Mouse (Mus musculus): ENCODE measurements at regions not wholly inside any gene's neighbourhood (a gene's known extent, or its start where the extent isn't known, plus 50 kb on each side); places are given as distances from the start of the nearest gene placed in this dataset.

DNA sequence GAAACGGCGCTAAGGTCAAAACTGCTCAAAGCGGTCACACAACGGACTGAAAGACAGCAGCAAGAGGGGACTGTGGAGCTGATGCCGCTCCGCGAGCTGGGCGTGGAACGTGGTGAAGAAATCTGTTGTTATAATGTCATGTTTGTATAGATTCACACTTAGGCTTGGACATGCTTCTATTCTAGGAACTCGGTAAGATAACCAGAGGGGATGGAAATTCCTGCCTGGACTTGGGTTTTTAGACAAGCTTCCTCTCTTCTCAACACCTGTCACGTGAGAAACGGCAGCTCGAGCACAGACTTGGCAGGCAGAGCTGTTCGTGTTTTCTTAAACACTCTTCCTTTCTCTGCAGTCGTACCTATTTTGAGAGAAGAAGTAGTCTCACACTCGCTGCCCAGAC, 307.5 kb downstream of the Ndfip2 start:
- H3K4me3 ChIP-seq (replicated peaks), result no peak overlapping the region
- no peaks in the 10 kb centered on the region for H3K4me1 ChIP-seq
- H3K4me2 ChIP-seq (replicated peaks), result 0 out of 2 replicates have a peak overlapping the region, but pooled peaks have one; percentile 21
- H3K36me3 ChIP-seq, result no peaks in the 10 kb centered on the region
- H3K9me3 ChIP-seq (replicated peaks), result no peaks in the 10 kb centered on the region
- WGBS, result 73% methylated on average over 16 of the region's 16 CpGs
- no peaks in the 10 kb centered on the region for H3K27me3 ChIP-seq
- no peak overlapping the region for H3K9ac ChIP-seq
- no peak for ATAC-seq (ENCODE audit: insufficient number of reproducible peaks, low FRiP score, low TSS enrichment, low read depth)
- 0 out of 2 replicates have a peak overlapping the region, but pooled peaks have one; percentile 55 for H3K27ac ChIP-seq (replicated peaks)

DNA sequence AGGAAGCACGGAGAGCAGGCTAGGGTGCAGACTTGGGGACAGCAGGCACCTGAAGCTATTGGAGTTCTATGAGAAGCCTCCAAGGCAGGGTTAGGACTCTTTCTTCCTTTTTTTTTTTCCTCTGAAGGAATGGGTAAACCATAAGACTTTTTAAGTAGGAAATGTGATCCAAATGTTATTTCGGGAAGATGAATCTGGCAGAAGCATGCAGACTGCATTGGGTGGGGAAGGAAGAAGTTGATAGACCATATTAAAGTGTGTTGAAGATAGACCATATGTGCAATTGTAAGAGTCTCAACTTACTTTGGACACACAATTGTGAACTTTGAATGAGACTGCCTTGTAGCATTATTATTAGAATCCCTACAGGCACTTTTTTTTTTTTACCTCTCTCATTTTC, 304.5 kb downstream of the Ndfip2 start:
- Histone ChIP-seq H3K9me3 (replicated peaks) (no peaks in the 10 kb centered on the region), H3K9ac (no peak overlapping the region), H3K27ac (replicated peaks) (no peak overlapping the region), H3K4me2 (replicated peaks) (no peak overlapping the region), H3K36me3 (no peaks in the 10 kb centered on the region), H3K27me3 (no peaks in the 10 kb centered on the region), H3K4me1 (no peaks in the 10 kb centered on the region), H3K4me3 (replicated peaks) (no peak overlapping the region)
- WGBS, result 59% methylated on average over 2 of the region's 2 CpGs
- ATAC-seq (ENCODE audit: insufficient number of reproducible peaks, low FRiP score, low TSS enrichment, low read depth), result no peak

DNA sequence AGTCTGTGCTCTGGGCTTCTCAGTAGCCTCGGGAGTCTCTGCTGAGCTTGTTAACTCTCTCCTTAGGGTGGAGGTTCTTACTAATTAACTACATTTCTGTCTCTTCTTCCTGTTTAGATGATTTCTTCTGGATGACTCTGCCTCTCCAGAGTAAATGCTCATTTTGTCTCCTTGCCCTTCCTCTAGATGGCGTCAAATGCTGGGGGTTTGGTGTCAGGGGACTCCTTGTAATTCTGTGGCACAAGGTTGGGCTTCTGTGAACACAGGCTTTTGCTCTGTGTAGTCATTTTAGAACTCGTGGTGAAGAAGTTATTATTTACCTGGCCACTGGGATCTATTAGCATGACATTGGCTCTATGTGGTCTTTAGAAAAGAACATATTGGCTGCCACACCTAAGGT, 298.4 kb downstream of the Ndfip2 start:
- Histone ChIP-seq H3K36me3 (no peaks in the 10 kb centered on the region), H3K9ac (no peak overlapping the region), H3K27ac (replicated peaks) (no peak overlapping the region), H3K4me1 (no peaks in the 10 kb centered on the region), H3K27me3 (no peaks in the 10 kb centered on the region), H3K4me2 (replicated peaks) (no peak overlapping the region), H3K4me3 (replicated peaks) (no peak overlapping the region), H3K9me3 (replicated peaks) (no peaks in the 10 kb centered on the region)
- WGBS, result 73% methylated on average over 3 of the region's 3 CpGs
- ATAC-seq (ENCODE audit: insufficient number of reproducible peaks, low FRiP score, low TSS enrichment, low read depth), result no peak

DNA sequence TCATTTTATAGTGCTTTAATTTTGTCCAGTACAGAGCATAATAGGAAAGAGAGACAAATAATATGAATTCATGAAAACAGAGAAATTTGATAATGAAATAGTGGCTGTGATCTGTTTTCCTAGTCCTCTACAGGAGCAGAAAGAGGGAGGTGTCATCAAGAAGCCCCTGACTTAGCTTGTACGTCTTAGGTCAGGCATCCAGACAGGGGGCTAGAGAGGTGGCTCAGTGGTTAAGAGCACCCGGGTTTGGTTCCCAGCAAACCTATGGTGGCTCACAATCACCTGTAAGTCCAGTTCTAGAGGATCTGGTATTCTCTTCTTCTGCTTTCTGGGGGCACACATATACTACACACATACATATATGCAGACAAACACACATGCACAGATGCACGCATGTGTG, 285.7 kb downstream of the Ndfip2 start:
- no peaks in the 10 kb centered on the region for H3K36me3 ChIP-seq
- peaks cover 10% of the 10 kb centered on the region for H3K4me1 ChIP-seq
- ATAC-seq (ENCODE audit: insufficient number of reproducible peaks, low FRiP score, low TSS enrichment, low read depth), result no peak
- H3K27me3 ChIP-seq, result no peaks in the 10 kb centered on the region
- H3K9me3 ChIP-seq (replicated peaks), result no peaks in the 10 kb centered on the region
- no peak overlapping the region for H3K27ac ChIP-seq (replicated peaks)
- no peak overlapping the region for H3K4me3 ChIP-seq (replicated peaks)
- 84% methylated on average over 3 of the region's 3 CpGs for WGBS
- no peak overlapping the region for H3K9ac ChIP-seq
- no peak overlapping the region for H3K4me2 ChIP-seq (replicated peaks)

DNA sequence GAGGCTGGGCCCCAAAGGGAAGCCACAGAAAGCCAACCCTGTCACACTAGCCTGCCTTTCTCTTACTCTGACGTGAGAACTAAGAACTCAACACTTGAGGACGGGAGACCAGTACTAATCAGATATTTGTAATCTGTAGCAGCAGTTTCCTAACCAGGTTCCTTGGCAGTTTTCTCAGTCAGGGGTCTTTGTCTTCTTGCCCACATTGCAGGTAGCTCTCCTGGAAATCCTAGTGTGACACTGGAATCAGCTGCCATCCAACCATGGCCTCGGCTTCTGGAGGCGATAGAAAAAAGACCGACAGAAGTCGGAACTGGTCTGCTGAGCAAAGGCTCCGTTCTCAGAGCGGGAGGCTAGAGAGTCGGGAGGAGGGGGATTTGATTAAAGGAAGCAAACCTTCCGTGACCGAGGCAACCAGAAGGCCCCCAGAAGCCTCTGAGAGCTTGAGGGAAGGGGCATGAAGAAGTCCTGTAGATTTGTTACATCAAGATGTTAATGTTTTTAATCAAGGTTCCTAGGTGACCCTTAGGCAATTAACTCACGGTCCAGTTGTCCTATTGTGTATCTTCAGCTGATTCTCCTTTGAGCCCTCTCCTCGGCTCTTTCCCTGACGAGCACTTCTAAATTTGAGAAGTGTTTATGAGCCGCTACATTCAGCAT, 284.2 kb downstream of the Ndfip2 start:
- peaks cover 10% of the 10 kb centered on the region for H3K4me1 ChIP-seq
- H3K9ac ChIP-seq, result no peak overlapping the region
- H3K36me3 ChIP-seq, result no peaks in the 10 kb centered on the region
- no peak for ATAC-seq (ENCODE audit: insufficient number of reproducible peaks, low FRiP score, low TSS enrichment, low read depth)
- 18% methylated on average over 15 of the region's 15 CpGs for WGBS
- H3K4me2 ChIP-seq (replicated peaks), result peak overlapping the region; percentile 42
- no peak overlapping the region for H3K27ac ChIP-seq (replicated peaks)
- peak overlapping the region; percentile 3 for H3K4me3 ChIP-seq (replicated peaks)
- no peaks in the 10 kb centered on the region for H3K27me3 ChIP-seq
- H3K9me3 ChIP-seq (replicated peaks), result no peaks in the 10 kb centered on the region

DNA sequence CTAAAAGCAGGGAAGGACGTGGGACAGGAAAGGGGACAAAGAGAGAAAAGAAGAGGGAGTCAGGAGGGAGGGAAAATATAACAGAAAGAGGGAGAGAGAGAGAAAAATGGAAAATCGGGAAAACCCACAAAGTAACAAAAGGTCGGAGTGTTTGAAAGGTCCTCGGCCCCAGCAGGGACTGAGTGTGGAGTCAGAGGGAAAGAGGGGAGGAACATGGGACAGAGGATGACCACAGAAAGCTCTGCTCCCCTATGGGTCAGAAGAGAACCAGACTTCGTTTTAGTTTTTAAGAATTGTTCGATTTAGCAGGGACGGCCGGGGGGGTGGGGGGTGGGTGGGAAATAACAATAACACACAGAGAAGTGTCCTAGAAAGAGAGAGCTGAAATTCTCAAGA, 283.7 kb downstream of the Ndfip2 start:
- H3K36me3 ChIP-seq, result no peaks in the 10 kb centered on the region
- H3K4me3 ChIP-seq (replicated peaks), result no peak overlapping the region
- H3K9ac ChIP-seq, result no peak overlapping the region
- H3K27ac ChIP-seq (replicated peaks), result no peak overlapping the region
- H3K4me1 ChIP-seq, result peaks cover 10% of the 10 kb centered on the region
- 46% methylated on average over 8 of the region's 8 CpGs for WGBS
- H3K9me3 ChIP-seq (replicated peaks), result no peaks in the 10 kb centered on the region
- H3K27me3 ChIP-seq, result no peaks in the 10 kb centered on the region
- peak overlapping the region; percentile 42; the same call in 1 of the 2 replicates for H3K4me2 ChIP-seq (replicated peaks)
- no peak for ATAC-seq (ENCODE audit: insufficient number of reproducible peaks, low FRiP score, low TSS enrichment, low read depth)

DNA sequence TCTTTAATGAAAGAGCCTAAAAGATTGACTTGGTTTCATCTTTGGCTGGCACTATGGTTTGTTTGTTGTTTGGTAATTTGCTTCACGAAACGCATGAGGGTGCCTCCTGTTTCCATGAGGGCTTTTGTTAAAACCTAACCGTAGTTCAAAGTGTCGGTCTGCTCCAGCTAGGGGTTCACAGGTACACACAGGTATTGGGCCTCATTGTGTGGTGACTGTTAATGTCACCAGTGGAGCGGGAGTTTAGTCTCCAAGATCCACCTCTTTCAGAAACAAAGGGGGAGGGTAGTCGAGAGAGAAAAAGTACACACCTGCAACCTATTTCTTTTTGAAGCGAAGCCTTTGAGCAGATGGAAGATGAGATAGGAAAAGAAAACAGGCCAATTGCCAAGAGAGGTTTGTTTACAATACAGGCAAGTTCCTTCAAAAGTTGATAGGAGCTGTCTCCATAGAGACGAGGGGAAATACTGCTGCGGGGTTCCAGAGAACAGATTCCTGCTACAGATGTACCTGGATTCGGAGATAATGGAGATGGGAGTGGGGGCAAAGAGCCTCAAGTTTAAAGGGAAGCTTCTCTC, 273.9 kb downstream of the Ndfip2 start:
- H3K4me2 ChIP-seq (replicated peaks), result no peak overlapping the region
- H3K27me3 ChIP-seq, result no peaks in the 10 kb centered on the region
- no peaks in the 10 kb centered on the region for H3K9me3 ChIP-seq (replicated peaks)
- H3K4me1 ChIP-seq, result 0 out of 2 replicates have a peak, but pooled peaks cover 6% of the 10 kb centered on the region
- no peak overlapping the region for H3K27ac ChIP-seq (replicated peaks)
- H3K9ac ChIP-seq, result no peak overlapping the region
- H3K36me3 ChIP-seq, result no peaks in the 10 kb centered on the region
- no peak for ATAC-seq (ENCODE audit: insufficient number of reproducible peaks, low FRiP score, low TSS enrichment, low read depth)
- no peak overlapping the region for H3K4me3 ChIP-seq (replicated peaks)
- 42% methylated on average over 10 of the region's 10 CpGs for WGBS

DNA sequence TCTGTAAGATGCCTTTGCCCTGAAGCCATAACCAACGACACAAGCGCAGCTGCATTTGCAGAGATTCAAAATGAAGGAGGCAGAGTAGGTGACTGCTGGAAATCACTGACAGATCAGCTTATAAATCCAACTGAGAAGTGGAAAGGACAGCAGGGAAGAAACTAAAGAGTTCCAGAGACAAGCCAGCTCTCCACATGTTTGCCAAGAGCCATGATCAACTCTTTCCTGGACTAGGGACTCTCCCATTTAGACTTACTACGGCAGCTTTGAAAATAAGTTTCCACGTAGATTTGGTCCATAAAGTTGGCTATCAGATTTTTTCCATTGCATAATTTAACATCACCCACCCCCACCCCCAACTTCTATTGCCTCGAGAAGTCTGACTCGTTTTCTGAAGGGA, 269.7 kb downstream of the Ndfip2 start:
- no peak overlapping the region; the same call in 1 of the 2 replicates for H3K27ac ChIP-seq (replicated peaks)
- 0 out of 2 replicates have a peak, but pooled peaks cover 6% of the 10 kb centered on the region for H3K4me1 ChIP-seq
- H3K9ac ChIP-seq, result no peak overlapping the region
- no peaks in the 10 kb centered on the region for H3K9me3 ChIP-seq (replicated peaks)
- H3K36me3 ChIP-seq, result no peaks in the 10 kb centered on the region
- no peaks in the 10 kb centered on the region for H3K27me3 ChIP-seq
- no peak overlapping the region for H3K4me2 ChIP-seq (replicated peaks)
- no peak for ATAC-seq (ENCODE audit: insufficient number of reproducible peaks, low FRiP score, low TSS enrichment, low read depth)
- WGBS, result 52% methylated on average over 6 of the region's 6 CpGs
- H3K4me3 ChIP-seq (replicated peaks), result no peak overlapping the region

DNA sequence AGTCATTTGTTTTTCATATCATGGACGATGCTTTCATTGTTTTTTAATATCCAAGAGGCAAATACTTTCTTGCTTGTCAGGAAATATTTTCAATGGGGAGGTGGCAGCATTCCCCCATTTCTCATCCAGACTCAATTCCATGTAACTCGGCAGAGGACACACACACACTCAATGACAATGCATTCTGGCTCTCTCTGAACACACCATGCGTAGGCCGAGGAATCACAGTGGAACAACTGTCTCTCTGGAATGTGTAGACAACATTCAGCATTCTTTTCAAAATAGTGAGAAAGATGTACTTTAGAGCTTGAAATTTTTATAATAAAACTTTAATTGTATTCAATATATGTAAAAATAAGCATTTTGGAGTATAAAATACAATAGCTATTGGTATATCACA, 265.5 kb downstream of the Ndfip2 start:
- Histone ChIP-seq H3K9ac (no peak overlapping the region), H3K27ac (replicated peaks) (no peak overlapping the region), H3K4me2 (replicated peaks) (no peak overlapping the region), H3K27me3 (no peaks in the 10 kb centered on the region), H3K4me1 (0 out of 2 replicates have a peak, but pooled peaks cover 6% of the 10 kb centered on the region), H3K36me3 (no peaks in the 10 kb centered on the region), H3K4me3 (replicated peaks) (no peak overlapping the region), H3K9me3 (replicated peaks) (no peaks in the 10 kb centered on the region)
- ATAC-seq (ENCODE audit: insufficient number of reproducible peaks, low FRiP score, low TSS enrichment, low read depth), result no peak
- 85% methylated on average over 4 of the region's 4 CpGs for WGBS

DNA sequence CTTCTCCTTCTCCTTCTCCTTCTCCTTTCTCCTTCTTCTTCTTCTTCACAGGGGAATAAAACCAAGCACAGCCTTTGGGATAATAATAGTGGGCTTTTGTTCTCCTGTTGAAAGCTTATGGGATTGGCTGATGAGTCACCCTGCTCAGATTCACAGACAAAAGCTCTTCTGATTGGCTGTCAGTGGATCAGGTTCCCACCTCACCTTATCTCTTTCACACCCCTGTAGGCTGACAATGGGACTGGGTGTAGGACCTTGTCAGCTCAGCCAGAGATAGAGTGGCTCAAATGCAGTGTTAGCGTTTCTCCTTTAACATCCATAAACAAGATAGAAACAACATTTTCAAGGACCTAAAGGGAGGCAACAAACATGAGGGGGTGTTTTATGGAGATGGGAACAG, 263.9 kb downstream of the Ndfip2 start:
- 61% methylated on average over 1 of the region's 1 CpGs for whole genome bisulfite sequencing
- Histone ChIP-seq H3K9me3 (replicated peaks) (no peaks in the 10 kb centered on the region), H3K27me3 (no peaks in the 10 kb centered on the region), H3K4me1 (no peaks in the 10 kb centered on the region), H3K4me2 (replicated peaks) (no peak overlapping the region), H3K27ac (replicated peaks) (no peak overlapping the region), H3K9ac (no peak overlapping the region), H3K4me3 (replicated peaks) (no peak overlapping the region), H3K36me3 (no peaks in the 10 kb centered on the region)
- ATAC-seq (ENCODE audit: insufficient number of reproducible peaks, low FRiP score, low TSS enrichment, low read depth), result no peak

DNA sequence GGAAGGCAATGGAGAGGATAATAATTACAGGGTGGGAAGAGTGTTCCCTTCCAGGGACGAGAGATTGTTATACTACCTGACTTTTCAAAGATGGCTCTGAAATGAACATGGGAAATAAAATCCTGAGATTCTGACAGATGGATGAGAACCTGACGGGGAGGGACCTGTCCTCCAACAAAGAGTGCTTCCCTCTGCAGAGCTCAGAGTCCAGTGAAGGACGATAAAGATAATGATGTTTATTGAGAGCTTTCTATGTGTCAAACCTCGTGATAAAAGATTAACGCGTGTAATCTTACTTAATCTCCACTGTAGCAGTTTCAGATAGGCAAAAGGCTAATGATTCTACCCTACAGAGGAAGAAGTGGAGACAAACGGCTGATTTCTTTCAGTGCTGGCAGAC, 260.3 kb downstream of the Ndfip2 start:
- H3K9me3 ChIP-seq (replicated peaks), result no peaks in the 10 kb centered on the region
- no peak overlapping the region for H3K27ac ChIP-seq (replicated peaks)
- no peak overlapping the region for H3K4me3 ChIP-seq (replicated peaks)
- H3K4me2 ChIP-seq (replicated peaks), result no peak overlapping the region
- H3K36me3 ChIP-seq, result no peaks in the 10 kb centered on the region
- no peak for ATAC-seq (ENCODE audit: insufficient number of reproducible peaks, low FRiP score, low TSS enrichment, low read depth)
- WGBS, result 59% methylated on average over 7 of the region's 7 CpGs
- H3K27me3 ChIP-seq, result no peaks in the 10 kb centered on the region
- no peak overlapping the region for H3K9ac ChIP-seq
- H3K4me1 ChIP-seq, result no peaks in the 10 kb centered on the region

DNA sequence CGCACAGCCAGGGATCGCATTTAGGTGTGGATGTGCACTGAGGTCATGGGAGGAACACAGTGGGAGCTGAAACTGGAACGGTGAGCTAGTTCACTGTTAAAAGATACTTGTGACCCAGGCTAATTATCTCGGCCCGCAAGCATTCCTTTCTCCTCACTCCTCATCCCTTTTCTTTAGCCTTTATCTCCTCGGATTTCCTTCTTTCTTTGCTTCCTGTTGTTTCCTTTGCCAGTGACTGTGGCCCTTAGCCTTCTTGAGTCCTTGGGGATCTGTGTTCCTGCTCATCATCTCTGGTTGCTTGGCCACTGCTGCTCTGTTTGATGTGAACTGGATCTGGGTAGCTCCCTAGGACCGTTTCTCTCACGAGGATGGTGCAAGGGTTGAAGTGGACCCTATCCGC, 256.0 kb downstream of the Ndfip2 start:
- ATAC-seq (ENCODE audit: insufficient number of reproducible peaks, low FRiP score, low TSS enrichment, low read depth), result no peak

More for the DNA sequence above, 256.0 kb downstream of the Ndfip2 start:
- Histone ChIP-seq H3K4me3 (replicated peaks) (no peak overlapping the region), H3K4me2 (replicated peaks) (no peak overlapping the region), H3K9ac (no peak overlapping the region), H3K36me3 (no peaks in the 10 kb centered on the region), H3K27me3 (no peaks in the 10 kb centered on the region), H3K27ac (replicated peaks) (no peak overlapping the region), H3K4me1 (no peaks in the 10 kb centered on the region), H3K9me3 (replicated peaks) (no peaks in the 10 kb centered on the region)
- WGBS, result 65% methylated on average over 9 of the region's 9 CpGs

Data from embryonic facial prominence, embryonic 15.5 days (tissue).